12 mouse cellular contexts compared by ENCODE assay signal in the genomic region with DNA sequence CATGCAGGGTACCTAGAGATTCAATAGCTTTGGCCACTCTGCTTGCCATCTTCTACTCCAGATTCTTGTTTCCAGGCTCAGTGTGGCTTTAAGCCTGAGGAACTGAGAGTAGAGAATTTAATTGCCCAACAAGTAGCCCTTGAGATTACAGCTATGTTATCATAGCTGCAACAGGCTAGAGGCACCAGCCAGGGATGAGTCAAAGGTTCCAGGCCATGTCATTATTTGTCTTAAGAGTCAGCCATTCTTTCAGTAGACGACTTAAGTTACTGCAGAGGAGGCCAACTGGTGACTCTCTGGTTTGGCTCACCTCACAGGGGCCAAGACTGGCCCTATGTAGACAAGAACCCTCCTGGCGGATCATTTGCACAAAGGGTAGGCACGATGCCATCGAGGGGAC. TPM values are rescaled to one million over a fixed set of nuclear protein-coding genes. Genes with fewer than 3 reads are reported as not detected.
A peak's percentile ranks its signal among the peaks of the same experiment; 100 is the strongest.
DNase-seq lines count a peak whose midpoint lies in the region.
"Had no signal": no experiment of that assay in that cellular context is flagged by ENCODE, and none has a peak within 500 bp of the region (broad histone marks: within the 10 kb centered on the region; RNA-seq: fewer than 3 reads in every experiment).

No protein-coding gene starts in this region.

- DNase-seq in gastrocnemius, adult 18-20 months (ENCODE audit: low spot score), result peak; percentile 51
- DNase-seq in gastrocnemius, postnatal 4 days (ENCODE audit: low spot score in 2 of 2), result no peak
- peak; percentile 18 for DNase-seq in urinary bladder, postnatal 14 days (ENCODE audit: low spot score)
- DNase-seq in urinary bladder, adult 2 months (ENCODE audit: low spot score), result no peak
- peak; percentile 27 for DNase-seq in fibroblast of lung, adult 2 months (ENCODE audit: low read depth)
- DNase-seq in embryo, embryonic 11 days, result no peak
- no peak for DNase-seq in neural tube, embryonic 10.5 days (ENCODE audit: extremely low spot score, low spot score)
- DNase-seq in cerebellum, postnatal 10 days, result no peak
- DNase-seq: cerebellum, adult 9-11 months; kidney, adult 2 months; kidney, postnatal 14 days; thymus, adult 18-20 months had no signal

RNA-seq across cellular contexts. Expression of a gene that starts 41.2 kb away (rescaled TPM):
- total RNA-seq in gastrocnemius, adult 18-20 months (2021), result 10 to 100 TPM; 93.9 to 96.6 TPM
- 100 to 1,000 TPM; 145 to 155 TPM for total RNA-seq in gastrocnemius, postnatal 4 days (2021)
- 457 and 556 TPM in 2 replicates for polyA plus RNA-seq in urinary bladder, adult 2 months (2012; rRNA removed)

Comparison
In these comparisons a context has a peak if more than half of its experiments do, and no peak if none do; other contexts are left out.
1. DNase-seq: peak in gastrocnemius, adult 18-20 months (single experiment), urinary bladder, postnatal 14 days (single experiment) and fibroblast of lung, adult 2 months (single experiment); none in gastrocnemius, postnatal 4 days (0 of 2), urinary bladder, adult 2 months (single experiment), embryo, embryonic 11 days (single experiment), neural tube, embryonic 10.5 days (single experiment) and cerebellum, postnatal 10 days (0 of 2).